Mouse (Mus musculus): ENCODE measurements around the gene H2afy.

The H2afy gene

DNA sequence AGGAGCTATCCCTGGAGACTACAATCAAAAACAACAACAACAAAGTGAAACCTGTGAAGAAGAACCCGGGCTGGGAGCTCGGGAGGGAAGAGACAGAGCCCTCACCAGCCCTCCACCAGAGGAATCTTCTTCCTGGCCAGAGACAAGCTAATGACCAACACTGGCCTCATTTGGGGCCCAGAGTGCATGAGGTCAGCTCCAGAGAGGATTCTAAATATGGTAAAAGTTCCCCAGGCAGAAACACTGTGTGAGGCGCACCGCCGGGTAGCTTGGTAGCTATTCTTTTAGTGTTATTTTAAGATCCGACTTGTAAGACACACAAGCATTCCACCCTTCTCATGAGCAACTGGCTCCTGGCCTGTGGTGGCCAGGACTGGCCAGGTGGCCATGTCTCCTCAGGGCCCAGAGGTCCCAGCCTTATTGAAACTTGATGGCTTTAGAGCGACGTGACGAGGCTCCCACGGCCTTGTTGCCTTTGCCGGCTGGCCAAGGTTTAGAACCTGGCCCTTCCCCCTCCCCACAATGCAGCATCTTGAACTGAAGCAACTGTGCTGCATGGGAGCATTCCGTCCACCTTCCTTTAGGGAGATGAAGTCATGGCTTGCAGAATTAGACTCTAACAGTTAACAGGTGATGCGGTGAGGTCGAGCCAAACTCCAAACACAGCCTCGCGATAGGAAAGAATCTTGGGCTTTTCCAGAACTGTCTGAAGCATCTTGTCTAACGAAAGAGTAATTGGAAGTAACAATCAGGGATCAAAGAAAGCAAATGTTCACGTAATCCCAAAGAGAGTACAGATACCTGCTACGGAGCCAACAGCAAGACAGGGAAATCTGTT is 25.2 kb downstream of the H2afy start:
- DNase-seq, result no peak

DNA sequence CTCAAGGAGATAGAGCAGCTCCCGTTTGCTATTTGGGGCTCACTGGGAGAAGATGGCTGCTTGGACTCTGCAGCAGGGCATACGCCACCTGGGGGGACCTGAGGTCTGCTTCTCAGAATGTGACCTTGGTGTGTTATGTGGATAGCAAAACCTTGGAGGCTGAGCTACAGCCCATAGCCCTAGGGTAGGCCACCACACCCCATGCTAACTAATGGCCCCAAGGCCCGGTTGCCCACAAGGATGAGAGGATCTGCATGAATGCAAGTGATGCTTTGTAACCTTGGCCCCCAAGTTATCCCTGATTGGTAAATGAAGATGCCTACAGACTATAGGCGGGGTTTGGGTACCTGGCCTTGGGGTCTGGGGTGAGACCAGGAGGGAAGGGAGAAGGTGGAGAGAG is 26.5 kb downstream of the H2afy start:
- DNase-seq, result no peak

DNA sequence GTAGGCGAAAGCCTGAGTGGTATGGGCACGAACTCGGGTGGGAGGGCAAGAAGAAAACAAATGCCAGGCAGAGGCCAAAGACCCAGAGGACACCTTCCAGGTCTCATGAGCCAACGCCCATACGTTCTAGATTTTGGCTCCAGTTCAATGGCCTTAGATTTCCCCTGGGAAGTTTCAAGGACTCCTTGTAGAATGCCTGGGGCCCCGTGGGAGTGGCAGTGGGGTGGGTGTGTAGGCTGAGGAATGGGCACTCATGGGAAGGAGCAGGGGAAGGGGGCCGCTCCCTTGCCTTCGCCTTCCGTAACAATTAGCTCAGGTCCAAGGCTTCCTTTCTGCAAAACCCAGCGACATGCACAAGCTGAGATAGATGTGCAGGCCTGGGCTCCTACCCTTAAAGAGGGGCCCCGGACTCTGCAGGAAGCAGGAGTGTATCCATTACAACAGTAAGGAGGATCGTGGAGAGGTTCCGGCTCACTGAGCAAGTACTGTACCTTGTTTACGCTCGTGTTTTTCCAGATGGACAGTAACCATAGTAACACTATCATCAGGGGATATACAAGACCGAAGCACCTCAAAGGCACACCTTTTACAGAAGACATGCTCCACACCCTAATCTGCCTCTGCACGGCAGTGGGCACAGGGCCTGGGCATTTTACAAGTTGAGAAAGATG is 27.2 kb downstream of the H2afy start:
- DNase-seq, result no peak

DNA sequence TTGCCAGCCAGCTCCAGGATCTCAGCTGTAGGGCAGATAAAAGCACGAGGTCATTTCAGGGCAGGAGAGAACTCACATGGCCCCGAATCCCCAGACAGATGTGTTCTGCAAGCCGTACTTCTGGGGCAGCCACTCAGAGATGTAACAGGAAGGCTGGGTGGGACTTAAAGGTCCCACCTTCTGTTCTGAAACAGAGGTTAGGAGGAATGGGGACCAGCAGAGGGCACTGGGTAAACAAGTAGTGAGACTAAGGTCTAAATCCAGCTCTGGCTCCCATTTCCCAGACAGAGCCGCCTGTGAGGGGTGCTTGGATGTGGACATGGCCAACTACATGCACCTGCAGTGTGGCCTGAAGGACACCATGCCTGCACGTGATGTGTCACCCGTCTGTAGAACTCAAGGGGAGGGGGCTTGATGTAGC is 31.2 kb downstream of the H2afy start:
- DNase-seq, result no peak

DNA sequence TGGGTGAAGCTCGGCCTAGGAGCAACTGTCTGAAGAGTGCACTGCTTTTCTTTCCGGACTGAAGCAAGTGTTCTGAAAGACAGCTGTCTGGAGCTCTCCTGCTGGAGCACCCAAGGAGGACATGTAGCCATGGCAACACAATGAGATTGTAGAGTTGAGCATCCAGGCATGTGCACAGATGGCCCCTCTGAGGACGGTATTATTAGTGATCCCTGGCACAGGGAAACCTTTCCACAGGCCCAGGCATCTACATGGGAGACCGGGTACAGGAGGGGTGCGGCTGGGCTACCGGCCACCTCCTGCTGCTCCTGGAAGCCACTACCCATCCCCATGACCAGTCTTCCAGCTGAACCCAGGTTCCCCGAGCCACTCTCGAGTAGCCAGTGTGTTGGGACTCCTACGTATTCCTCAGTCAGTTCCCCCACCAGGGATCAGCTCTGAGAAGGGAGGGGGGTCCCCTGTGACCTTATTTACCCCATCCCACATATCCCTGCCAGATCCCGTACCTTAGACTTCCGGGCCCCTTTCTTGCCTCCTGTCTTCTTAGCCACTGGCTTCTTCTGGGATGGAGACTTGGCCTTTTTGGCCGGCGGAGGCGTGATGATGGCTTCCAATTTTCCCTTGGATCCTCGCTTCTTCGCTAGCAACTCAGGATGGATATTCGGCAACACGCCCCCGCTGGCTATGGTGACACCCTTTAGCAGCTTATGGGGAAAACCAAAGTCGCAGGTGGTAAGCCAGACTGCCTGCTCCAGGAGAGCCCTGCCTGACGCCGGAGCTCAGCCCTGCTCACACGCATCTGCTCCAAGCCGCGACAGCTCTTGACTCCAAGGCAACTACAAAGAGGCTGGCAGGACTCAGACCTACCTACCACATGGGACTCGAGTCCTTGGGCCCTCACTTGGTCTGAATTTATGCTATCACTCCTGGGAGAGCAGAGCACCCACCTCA is 32.1 kb downstream of the H2afy start:
- DNase-seq, result peak; percentile 68

DNA sequence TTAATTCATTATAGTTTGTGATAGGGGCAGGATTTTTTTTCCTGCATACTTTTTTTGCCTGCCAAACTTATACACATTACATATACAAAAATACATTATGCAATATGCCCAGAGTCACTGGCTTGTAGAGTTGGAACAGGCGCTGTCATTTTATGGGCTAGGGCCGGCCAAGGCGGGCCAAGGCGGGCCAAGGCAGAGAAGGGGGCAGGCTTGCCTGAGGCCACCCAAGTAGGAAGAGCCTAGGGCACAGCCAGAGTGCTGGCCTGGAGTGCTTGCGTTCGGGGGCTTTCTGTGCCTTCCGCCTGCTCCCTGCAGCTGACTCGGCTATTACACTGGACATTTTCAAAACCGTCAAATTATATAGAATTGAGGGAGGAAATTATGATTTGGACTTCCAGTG is 34.0 kb downstream of the H2afy start:
- DNase-seq, result no peak

DNA sequence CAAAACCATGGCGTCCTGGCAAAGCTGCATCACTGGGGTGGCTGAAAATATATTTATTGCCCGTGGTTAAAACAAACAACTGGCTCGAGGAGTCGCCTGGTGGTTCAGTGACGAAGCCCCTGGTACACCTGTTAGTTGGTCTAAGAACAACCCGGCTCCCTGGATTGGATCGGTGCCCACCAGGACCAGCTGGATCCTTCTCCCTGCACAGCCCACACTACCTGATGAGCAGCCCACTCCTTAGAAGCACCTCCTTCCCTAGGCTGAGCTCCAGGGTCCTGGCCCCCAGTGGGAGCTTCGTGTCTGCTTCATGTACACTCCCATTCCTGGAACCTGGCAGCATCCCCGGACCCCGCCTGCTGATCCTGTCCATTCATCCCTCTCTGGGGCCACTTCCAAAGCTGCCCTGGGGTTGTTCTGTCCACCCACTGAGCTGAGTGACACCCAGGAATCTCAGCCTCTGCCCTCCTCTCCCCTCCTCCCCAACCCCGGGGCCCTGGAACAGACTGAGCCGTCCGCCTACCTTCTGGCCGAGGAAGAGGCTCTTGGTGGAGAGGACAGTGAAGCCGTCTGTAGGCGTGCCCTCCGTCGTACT is 40.5 kb downstream of the H2afy start:
- no peak for DNase-seq

DNA sequence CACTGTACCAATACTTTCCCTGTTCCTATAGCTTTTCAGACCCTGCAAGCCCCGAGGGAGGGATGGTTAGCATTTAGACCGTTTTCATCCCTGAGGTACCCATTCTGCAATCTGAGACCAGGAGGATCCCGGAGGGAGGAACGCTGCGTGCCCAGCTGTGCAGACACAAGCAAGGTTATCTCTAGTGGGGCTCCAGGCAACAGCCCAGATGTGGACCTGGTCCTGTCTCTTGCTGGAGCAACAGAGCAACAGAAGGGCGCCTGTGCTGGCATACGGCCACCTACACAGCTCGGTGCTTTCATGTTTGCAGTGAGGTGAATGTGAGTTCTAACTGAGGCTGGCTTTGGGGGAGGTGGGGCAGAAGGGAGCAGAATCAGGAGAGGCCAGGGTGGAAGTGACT is 41.6 kb downstream of the H2afy start:
- DNase-seq, result no peak

DNA sequence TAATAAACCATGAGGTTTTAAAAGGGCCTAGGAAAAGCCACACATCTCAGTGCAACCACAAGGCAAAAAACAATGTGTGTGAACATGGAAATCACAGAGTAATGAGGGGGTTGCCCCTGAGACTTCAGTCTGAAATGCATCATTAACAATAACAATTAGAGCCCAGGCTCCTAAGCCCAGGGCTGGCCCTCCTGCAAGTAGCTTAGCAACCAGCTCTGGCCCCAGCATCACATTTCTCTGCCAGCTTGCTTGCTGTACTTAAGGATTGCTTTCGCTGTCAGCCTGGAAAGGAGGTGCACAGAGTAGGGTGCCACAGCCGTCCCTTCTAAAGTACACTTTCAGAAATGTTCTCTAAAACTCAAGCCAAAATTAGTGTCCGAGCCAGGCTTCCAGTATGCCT is 42.5 kb downstream of the H2afy start:
- no peak for DNase-seq

DNA sequence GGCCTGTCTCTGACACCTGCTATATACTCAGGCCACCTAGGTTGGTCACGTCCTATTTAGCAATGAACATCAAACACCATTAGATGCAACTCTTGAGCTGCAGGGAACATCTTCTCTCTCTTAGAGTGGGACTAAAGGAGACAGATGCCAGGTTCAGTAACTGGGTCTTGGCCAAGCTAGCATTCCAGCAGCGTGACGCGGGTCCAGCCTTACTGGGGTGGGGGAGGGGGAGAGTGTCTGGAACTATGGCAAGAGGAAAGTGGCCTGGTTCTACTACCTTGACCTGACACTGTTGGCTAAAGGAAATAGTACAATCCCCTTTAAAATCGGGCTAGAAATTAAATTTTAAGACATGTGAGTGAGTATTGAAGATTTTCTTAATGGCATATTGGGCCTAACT is 43.6 kb downstream of the H2afy start:
- DNase-seq, result no peak

DNA sequence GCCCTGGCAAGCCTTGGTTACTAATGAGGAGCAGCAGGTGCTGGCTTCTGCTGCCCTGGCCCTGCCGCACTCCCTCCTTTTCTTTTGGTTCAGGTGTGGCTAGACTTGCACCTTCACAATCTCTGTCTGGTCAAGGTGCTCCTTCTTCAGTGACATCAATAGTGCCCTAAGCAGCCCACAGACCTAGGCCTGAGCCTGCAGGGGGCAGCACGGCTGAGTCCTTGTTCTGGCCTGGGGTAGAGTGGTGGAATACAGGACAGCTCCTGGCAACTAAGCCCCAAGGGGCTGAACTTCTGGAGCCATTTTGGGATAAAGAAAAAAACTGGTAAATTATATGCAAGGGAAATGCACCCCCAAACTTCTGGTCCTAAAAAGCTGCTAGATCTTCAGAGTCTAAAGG is 45.6 kb downstream of the H2afy start:
- DNase-seq, result no peak

DNA sequence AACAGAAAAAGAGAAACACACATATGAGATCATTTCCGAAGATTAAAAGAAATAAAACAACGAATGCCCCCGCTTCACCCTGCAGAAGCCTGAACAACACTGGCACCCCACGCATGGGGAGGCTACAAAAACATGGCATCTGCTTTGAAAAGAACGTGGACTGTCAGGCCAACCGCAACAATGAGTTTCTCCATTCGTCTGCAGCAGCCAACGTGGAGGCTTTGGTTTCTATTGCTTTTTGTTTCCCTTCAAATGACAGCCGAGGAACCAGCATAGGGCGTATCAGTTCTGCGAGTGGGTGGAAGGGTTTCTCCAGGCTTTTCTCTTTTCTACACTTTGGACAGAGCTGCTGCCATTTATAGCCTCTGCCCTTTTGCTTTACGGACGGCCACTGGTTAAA is 47.6 kb downstream of the H2afy start:
- no peak for DNase-seq

DNA sequence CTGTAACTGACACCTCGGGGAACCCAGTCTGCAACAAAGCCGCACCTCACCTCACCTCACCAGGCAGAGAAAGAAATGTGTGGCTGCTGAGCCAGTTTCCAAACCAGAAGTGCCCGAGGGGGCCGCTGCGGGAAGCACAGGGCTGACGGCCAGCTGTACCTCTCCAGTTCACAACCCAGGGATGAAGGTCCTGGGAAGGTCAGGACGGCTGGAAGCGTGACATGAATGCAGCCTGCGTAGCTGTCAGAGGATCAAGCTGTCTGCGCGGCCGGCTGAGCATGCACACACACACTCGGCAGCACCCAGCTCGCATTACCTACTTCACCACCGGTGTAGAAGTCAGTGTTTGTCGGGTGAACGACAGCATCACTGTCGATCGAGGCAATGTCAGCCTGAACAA is 48.2 kb downstream of the H2afy start:
- no peak for DNase-seq

DNA sequence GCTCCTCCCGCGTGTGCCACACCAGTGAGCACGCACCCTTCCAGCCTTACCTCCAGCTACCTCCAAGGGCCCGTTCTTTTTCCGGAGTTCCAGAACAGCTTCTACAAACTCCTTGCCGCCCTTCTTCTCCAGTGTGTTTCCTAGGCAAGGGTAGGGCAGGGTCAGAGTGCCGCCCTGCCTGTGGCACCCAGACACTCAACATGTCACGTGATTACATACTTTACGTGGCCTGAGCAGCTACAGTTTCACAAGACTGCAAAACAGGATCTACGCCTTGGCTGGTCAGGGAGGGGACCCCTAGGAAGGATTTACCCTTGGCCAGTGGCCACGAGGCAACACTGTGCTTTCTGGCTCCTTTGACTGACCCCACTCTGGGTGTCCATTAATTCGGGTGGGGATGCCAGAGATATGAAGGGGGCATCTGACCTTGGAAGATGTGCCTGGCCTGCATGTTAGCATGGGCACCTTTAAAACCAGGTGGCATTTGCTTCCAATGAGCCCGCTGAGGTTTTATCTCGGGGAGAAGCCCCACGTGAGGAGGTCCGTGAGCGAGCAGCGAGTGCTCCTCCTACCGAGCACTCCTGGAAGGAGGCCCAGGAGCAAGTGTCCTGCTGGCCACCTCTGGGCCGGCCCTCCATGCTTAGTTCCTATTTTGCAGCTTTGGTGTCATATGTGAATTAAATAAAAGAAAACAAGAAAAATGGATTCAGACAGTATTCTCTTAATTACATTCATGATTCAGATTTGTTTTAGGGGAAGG is 51.8 kb downstream of the H2afy start:
- DNase-seq, result no peak

DNA sequence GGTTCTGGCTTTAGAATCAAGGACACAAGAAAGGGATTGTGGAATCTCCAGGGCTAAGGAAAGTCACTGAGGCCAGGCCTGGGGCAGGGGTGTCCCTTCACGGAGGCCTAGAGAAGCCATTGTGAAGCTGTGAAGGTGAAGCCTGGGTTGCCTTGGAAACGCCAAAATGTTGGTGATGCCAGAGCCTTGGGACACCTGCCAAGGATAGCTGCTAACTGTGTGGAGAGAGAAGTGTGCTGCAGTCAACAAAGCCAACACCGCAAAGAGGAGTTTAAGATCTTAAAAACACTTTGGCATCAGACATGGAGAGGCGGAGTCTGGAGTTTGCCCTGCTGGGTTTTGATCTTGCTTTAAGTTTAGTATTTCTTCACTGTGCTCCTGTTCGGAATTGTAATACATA is 54.5 kb downstream of the H2afy start:
- no peak for DNase-seq

DNA sequence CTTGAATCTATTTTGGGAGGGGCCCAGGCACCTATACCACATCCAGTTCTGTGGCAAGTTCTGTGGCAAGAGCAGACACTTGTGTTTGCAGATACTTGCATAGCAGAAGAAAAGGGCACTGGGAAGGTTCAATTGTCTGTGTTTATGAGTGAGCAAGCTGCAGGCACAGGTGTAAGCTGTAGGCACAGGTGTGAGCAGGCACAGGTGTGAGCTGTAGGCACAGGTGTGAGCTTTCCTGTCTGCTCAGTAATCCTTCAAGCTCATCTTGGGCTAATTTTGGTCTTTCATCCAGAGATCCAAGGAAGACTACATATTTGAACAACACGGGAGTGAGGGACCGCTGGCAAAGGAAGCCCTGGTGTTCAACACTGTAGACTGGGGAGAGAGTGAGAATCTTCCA is 56.5 kb downstream of the H2afy start:
- DNase-seq, result no peak

DNA sequence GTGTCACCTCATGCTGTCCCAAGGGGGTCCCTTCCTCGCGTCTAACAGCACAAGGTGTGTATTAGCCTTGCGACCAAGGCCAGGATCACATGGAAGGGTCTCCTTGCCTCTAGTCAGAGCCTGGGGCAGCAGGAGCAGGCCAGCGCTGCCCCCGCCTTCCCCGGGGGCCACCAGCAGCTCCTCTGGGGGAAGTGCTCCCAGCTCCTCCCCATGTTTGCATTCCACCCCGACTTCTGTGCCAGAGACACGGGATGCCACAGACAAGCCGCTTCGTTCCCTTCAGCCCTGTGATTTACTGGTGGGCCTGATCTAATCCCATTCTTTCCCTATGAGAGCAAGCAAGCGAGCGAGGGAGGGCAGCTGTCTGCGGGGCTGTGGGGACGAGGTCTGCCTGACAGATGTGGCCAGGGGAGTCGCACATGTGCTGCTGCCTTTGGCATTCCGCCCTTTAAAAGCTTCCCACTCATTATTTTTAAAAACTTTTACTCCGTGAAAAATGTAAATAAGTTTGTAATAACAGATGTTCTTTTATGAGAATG is 57.4 kb downstream of the H2afy start:
- no peak for DNase-seq

DNA sequence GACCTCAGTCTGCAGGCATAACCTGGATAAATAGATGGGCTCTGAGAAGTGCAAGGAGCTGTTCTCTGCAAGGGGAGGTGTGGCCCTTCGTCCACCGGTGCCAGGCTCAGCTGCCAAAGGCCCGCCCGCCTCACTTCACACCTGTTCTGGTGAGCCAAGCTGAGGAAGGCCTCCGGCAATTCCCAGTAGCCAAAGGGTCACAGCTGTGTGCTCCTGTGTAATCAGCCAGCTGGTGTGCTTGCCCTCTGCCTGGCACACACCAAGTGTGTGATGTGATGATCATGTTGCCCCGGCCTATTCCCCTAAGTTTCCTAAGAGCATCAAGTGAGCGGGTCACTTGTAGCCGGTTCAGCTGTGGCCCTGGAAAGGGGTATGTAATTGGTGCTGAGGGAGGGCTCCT is 60.2 kb downstream of the H2afy start:
- DNase-seq, result no peak

DNA sequence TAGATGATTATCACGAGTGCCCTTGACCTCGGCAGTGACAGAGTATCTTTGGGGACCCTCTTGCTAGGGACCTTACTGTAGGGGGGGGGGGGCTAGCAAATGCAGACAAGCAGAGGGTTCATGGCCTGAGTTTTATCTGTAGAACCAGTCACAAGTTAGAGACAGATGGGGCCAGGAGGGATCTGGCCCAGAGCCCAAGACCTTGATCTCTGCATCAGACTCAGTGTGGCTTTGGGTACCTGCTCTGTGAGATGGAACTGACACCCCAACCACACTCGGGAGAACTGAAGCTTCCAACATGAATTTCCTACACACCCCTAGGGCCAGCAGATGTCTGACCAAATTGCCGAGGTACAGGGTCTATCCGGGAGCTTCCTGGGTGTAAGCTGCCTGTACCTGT is 63.0 kb downstream of the H2afy start:
- DNase-seq, result peak; percentile 34

DNA sequence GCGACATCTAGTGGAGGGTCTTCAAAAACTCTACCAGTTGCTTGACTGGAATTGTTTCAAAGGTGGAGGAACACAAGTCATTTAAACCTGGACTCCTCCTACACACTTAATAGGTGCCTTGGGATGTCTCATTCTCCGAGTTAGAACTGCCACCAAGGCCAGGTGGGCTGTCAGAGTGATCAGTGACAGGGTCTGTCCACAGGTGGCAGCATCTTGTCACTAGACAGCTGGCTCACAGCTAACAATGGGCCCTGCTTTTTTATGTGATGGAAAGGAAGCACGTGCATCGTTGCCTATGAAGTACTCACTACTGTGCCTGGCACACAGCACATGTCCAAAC is 63.9 kb downstream of the H2afy start:
- no peak for DNase-seq

DNA sequence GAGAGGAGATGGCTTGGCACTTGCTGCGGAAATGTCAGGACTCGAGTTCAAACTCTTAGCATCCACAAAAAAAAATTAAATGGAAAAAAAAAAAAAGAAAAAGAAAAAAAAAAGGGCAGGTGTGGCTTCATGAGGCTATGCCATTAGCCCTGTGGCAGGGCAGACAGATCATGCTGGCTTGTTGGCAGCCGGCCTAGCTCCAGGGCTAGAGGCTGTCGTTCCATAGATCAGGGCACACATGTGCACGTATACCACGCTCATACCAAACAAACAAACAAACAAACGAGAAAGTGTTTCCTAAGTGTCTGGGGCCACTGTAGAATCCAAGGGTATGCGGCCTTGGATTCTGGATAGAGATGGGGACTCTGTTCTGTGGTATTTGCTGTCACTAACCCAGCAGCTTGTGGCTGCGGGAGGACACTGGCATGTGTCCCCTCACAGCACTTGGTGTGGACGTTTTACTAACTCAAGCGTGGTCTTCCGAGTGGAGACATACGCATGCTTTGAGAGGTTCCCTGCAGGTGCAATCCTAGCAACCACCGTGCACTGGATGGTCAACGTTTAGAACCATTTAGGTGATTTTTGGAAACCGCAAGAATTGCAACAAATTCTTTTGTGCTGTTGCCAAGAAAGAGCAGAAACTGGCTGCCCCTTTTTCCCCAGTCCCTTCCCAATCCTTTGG is 64.4 kb downstream of the H2afy start:
- peak; percentile 66 for DNase-seq

DNA sequence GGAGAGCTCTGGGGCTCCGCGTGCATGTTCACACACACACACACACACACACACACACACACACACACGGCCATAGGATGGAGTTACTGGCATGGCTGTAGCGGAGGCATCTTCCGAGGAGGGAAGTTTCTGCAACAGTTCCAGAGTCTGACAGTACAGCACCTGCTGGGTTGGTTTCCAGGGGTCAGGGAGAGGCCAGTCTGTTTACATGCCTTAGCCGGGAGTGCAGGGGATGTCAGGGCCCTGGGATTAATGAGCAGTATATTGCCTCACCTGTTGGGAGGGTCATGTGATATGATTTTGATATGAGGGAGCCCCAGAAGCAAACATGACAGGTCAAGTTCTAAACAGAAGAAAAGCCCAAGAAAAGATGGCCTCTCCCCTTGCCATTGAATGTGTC is 66.5 kb downstream of the H2afy start:
- no peak for DNase-seq
